Mouse (Mus musculus): ENCODE measurements around the gene Hist1h2ae. TPM values are rescaled to one million over a fixed set of nuclear protein-coding genes. Genes with fewer than 3 reads are reported as not detected.
"Not testable (repeated sequence)": the region's sequence is repeated elsewhere in the genome, so short reads cannot be mapped to it uniquely, and the experiment has no call there.

Gene Hist1h2ae
- 336 and 401 TPM in 2 replicates for total RNA-seq (2017)

- ATAC-seq (replicated peaks; ENCODE audit: low read depth, poor library complexity, severe bottlenecking): peak; percentile 76
Observed at GRCm38 (mm10) chr13:23571022-23571503, at the start of gene Hist1h2ae, which contains the start of gene Hist1h2bg. Gene Hist1h2ae, minus strand, starts transcription at chr13:23571220. Gene Hist1h2bg, plus strand, starts transcription at chr13:23571396.

DNA sequence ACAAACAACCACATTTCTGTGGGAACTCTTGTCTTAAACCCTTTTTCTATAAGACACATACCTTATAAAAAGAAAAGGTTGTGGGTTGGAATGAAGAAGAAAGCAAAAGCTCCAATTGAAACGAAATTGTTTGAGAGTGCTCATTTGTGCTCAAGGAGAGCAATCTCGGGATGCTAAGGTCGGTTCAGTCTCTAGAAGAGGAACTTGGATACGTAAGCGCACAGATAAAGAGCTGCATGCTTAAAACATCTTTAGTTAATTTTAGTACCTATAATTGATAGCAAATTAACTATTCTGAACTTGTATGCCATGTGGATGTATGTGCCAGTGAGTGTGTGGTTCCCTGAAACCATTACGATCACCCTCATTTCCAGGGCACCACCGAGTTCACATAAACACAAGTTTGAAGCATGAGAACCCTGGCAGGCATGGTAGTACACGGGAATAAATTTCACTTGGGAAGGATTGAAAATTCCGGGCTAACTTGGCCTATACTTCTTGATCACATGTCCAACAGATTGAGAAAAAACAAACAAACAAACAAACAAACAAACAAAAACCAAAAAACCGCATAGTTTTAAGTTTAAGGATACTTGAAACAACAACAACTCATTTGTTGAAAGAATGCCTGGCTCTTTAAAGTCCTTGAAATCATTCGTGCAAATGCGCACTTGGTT lies 49.2 kb upstream of the Hist1h2ae start:
- no peak for ATAC-seq (replicated peaks; ENCODE audit: low read depth, poor library complexity, severe bottlenecking)

DNA sequence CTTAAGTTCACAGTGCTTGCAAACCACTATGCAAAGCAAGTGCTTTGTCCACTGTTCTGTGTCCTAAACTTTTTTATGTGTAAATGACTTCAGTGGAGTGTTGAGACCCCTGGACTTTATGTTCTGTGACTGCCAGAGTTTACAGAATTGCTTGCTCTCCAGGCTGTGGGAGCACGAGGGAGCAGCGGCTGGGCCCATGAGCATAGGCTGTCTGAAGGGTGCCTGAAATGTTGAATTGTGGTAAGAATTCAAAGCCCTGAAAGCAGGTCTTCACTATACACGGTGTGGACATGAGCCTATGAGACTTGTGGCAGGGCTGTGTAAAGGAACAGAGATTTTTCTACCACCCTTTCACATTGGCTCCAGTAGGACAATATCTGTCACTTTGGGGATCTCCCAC lies 40.6 kb upstream of the Hist1h2ae start:
- ATAC-seq (replicated peaks; ENCODE audit: low read depth, poor library complexity, severe bottlenecking): no peak

GRCm38 (mm10) chr13:23610393-23610792 lies 39.4 kb upstream of the Hist1h2ae start:
- no peak for ATAC-seq (replicated peaks; ENCODE audit: low read depth, poor library complexity, severe bottlenecking)

- ATAC-seq (replicated peaks; ENCODE audit: low read depth, poor library complexity, severe bottlenecking): no peak
Observed at GRCm38 (mm10) chr13:23609844-23610243, 38.8 kb upstream of the Hist1h2ae start.

GRCm38 (mm10) chr13:23609209-23609608 lies 38.2 kb upstream of the Hist1h2ae start:
- peak; percentile 60; the same call in 1 of the 2 replicates for ATAC-seq (replicated peaks; ENCODE audit: low read depth, poor library complexity, severe bottlenecking)

DNA sequence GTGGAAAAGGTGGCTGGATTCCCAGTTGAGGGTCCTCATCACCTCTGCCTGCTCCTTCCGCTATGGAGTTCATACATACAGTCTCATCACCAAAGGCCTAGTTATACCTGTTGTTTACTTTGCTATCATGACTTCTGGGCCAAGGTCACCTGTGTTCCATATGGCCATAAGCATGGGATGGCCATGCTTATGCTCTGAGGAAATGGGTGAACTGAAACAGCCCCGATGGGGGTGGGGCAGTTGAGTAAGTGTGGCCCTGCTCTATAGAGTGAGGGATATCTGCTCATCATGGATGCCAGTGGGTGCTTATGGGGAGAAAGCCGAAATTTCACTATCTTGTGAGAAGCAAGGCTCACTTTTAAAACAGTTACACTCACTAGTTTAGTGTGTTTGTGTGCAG lies 34.0 kb upstream of the Hist1h2ae start:
- ATAC-seq (replicated peaks; ENCODE audit: low read depth, poor library complexity, severe bottlenecking): no peak

DNA sequence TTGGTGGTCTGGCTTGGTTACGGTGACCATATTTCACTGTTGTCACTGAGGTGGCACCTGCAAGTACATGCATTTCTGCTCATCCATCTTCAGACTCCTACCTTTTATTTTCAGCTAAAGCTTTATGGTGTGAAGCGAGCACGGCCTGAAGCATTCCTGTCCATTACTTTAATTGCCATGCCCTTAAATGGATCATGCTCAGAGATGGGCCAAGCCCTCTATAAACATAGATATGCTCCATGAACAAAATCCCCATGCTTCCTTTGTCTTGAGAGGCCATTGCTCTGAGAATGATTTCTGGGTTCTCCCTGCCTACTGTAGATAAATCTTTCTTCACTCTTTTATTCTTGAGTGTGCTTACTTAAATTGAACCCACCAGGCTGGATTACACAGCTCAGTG lies 33.4 kb upstream of the Hist1h2ae start:
- ATAC-seq (replicated peaks; ENCODE audit: low read depth, poor library complexity, severe bottlenecking): no peak

GRCm38 (mm10) chr13:23603182-23603699 lies 32.2 kb upstream of the Hist1h2ae start:
- no peak for ATAC-seq (replicated peaks; ENCODE audit: low read depth, poor library complexity, severe bottlenecking)

DNA sequence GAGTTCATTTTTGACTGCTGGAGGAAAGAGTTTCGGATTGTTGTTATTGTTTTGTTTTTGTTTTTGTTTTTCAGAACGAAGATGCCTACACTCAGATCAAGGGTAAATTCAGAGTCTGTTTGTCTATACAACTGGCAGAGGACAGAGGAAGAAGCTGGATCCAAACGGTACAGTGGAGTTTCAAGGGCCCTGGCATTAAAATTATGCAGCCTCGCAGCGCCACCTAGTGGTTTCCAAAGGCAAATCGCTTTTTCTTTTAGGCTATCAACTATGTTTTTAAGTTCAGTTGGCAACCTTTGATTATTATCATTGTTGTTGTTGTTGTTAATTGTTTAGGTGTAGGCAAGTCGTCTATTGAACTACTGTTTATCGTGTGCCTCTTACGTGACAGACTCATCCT lies 26.9 kb upstream of the Hist1h2ae start:
- ATAC-seq (replicated peaks; ENCODE audit: low read depth, poor library complexity, severe bottlenecking): peak; percentile 70

DNA sequence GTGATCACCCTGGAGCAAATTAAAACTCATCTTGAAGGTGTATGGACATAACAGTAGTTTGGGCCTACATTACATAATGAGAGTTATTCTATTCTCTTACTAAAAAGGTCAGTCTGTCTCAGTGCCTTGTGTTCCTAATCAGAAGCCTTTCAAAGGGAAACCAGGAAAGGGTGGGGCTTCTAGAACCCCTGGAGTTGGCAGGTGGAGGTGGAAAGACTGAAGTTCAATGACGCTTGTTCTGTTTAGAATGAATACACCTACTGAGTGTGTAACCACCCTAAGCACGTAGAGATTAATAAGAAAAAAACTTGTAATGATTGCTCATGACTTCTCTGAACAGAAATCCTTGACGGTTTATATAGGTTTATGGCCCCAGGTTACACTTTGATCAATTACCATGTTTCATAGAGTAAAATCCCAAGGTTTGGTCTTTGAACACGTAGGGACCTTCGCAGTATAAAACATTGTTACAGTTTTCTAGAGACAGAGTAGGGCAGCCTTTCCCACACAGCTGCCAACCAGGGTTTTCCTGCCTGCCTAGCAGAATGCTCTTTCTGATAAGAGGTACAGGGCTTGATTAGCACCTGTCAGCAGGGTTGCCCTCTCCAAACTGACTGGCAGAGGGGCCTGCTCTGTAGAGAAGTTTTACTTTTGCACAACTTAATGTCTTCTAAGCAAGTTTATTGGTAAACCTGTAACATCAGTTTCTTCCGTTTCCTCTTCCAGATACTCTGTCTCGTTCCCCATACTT lies 24.8 kb upstream of the Hist1h2ae start:
- ATAC-seq (replicated peaks; ENCODE audit: low read depth, poor library complexity, severe bottlenecking): peak; percentile 64

GRCm38 (mm10) chr13:23595185-23595584 lies 24.2 kb upstream of the Hist1h2ae start:
- ATAC-seq (replicated peaks; ENCODE audit: low read depth, poor library complexity, severe bottlenecking): no peak

DNA sequence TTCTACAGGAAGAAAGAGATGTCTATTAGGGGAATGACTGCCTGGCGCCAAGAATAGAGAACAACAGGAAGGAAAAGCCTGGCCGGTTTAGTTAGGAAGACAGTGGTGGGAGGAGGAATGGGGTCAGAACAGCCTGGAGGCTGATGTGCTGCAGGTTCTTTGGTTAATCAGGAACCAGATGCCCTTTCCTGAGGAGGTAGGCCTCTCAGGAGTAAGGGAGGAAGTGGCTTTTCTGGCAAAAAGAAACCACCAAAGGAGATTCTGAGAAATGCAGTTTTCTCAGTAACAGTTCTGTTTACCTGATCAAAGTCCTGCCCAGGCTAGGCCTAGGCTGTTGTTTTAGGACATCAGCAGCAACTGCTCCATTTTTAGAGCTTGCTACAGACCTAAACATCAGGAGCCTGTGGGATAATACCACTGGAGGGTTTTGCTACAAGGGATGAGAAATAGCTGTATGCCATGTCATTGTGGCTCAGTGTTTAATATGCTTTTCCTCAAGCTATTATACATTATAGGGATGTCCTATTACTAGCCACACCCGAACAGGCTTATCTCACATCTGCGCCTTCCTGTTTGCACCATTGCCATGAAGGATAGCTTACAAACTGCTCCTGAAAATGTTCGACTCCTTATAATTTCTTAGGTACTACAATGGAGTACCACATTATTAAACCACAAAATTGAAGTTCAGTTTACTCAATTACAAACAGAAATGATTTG lies 22.2 kb upstream of the Hist1h2ae start:
- ATAC-seq (replicated peaks; ENCODE audit: low read depth, poor library complexity, severe bottlenecking): peak; percentile 55

DNA sequence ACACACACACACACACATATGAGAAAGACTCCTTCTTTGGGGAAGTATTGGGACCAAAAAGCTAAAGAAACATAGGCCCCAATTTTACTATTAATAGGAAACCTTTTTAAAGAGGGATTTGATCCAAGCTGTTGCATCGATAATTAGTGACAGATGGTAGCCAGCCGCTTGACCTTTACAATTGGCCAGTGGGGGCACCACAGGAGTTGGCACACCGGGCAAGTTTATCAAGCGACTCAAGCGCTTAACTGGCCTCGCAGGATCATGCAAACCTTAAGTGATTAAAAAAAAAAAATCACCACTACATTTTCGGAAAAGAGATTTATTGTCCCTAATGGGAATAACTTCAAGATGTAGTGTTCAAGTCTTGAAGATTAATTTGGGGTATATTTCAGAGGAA lies 21.6 kb upstream of the Hist1h2ae start:
- ATAC-seq (replicated peaks; ENCODE audit: low read depth, poor library complexity, severe bottlenecking): no peak

GRCm38 (mm10) chr13:23591886-23592285 lies 20.9 kb upstream of the Hist1h2ae start:
- ATAC-seq (replicated peaks; ENCODE audit: low read depth, poor library complexity, severe bottlenecking): not testable (repeated sequence)

DNA sequence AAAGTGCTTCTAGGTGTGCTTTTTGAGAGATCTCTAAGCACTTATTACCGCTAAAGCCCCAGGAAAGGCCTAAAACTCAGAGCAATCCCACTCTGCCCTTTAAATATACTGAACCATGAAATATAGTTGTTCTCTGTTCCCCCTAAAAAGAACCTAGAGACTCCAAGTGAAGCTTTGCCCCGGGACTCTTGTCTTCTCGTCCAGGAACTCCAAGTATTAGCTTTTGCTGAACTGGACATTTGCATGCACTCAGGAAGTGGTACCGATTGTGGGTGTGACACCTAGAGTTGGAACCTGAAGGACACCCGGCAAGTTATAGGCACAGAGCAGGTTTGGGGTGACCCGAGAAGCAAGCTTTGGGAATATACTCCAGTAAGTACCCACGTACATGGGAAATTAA lies 20.2 kb upstream of the Hist1h2ae start:
- ATAC-seq (replicated peaks; ENCODE audit: low read depth, poor library complexity, severe bottlenecking): no peak

DNA sequence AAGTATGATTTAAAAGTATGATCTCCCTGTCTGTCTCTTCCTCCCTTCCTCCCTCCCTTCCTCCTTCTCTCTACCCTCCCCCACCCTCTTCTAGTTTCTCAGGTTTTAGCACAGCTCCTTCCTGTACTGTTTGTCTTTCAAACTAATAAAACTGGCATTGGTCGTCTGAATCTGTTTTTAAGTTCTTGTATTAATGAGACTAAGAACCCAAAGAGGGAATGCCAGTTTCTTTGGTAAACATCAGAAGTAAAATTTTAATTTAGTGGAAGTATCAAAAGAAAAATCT lies 15.9 kb upstream of the Hist1h2ae start:
- ATAC-seq (replicated peaks; ENCODE audit: low read depth, poor library complexity, severe bottlenecking): no peak

DNA sequence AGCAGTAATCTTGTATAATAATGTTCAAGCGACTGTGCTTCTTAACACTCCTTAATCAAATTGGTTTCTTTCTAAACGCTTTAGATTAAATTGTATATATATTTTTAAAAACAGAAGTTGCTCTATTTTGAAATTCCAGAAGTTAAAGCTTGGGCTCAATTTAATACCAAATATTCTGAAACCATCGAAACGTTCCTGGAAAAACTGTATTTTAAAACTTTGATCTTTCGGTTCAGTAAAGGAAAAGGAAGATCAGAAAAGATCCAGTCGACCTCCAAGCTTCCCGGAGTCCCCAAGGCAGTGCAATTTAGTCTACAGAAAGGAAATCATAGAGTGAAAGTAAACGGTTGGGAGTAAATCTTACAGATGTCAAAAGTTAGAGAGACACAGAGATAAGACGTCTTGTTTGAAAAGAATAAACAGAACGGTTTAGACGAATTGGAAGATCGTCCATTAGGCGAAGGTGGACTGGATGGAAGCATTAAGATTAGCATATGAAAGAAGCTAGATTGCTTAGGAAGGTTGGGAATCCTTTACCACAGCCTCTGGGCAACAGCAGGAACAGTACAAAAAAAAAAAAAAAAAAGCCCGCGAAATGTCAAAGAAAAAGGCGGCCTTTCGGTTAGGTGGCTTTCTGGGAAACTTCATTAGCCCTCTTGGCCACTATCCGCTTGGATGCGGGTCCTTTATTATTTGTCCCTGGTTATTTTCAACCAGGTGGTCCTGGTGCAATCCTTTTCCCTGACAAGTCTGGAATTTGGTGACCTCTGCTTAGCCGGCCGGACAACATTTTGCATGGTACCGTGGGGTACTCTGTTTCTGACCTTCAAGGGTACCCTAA lies 15.3 kb upstream of the Hist1h2ae start:
- no peak for ATAC-seq (replicated peaks; ENCODE audit: low read depth, poor library complexity, severe bottlenecking)

GRCm38 (mm10) chr13:23585442-23586098 lies 14.6 kb upstream of the Hist1h2ae start:
- ATAC-seq (replicated peaks; ENCODE audit: low read depth, poor library complexity, severe bottlenecking): peak; percentile 67
